Mouse (Mus musculus) midbrain, embryonic 12.5 days (tissue): Measurements from ENCODE around the gene Adam11. TPM values are rescaled to one million over a fixed set of nuclear protein-coding genes. Genes with fewer than 3 reads are reported as not detected.
A peak's percentile ranks its signal among the peaks of the same experiment; 100 is the strongest.
"Not testable (repeated sequence)": the region's sequence is repeated elsewhere in the genome, so short reads cannot be mapped to it uniquely, and the experiment has no call there.

Experiments used
- ATAC-seq: fragments of 200-750 bp; cut with Nextera tagmentation; 2 replicates; pipeline ENCODE4 v1.8.0; 2017; ENCODE audit warnings: low read depth, moderate TSS enrichment, moderate library complexity; ENCODE audit not compliant: low FRiP score
- H3K27ac ChIP-seq: fragments of 300-500 bp; sonication (generic); replicated peaks from 2 replicates; pipeline ENCODE4 v1.5.1; 2016; ENCODE audit warnings: mild to moderate bottlenecking
- H3K27me3 ChIP-seq: fragments of 300-500 bp; sonication (generic); 2 replicates; pipeline ENCODE4 v1.6.1; 2016; ENCODE audit warnings: mild to moderate bottlenecking
- H3K36me3 ChIP-seq: fragments of 300-500 bp; sonication (generic); 2 replicates; pipeline ENCODE4 v1.6.1; 2016
- H3K4me1 ChIP-seq: fragments of 300-500 bp; sonication (generic); 2 replicates; pipeline ENCODE4 v1.6.1; 2016
- H3K4me2 ChIP-seq: fragments of 300-500 bp; sonication (generic); replicated peaks from 2 replicates; pipeline ENCODE4 v1.6.1; 2016; ENCODE audit warnings: mild to moderate bottlenecking, moderate library complexity
- H3K4me3 ChIP-seq: fragments of 300-500 bp; sonication (generic); 2 replicates; pipeline ENCODE4 v1.5.1; 2016; ENCODE audit warnings: mild to moderate bottlenecking
- H3K9ac ChIP-seq: fragments of 300-500 bp; sonication (generic); replicated peaks from 2 replicates; pipeline ENCODE4 v1.6.1; 2016; ENCODE audit warnings: mild to moderate bottlenecking, moderate library complexity
- H3K9me3 ChIP-seq: fragments of 300-500 bp; sonication (generic); 2 replicates; pipeline ENCODE4 v1.6.1; 2016; ENCODE audit warnings: mild to moderate bottlenecking
- WGBS: fragments of 180-500 bp; shearing (Covaris S2); methylation state at CpG from one replicate; pipeline ENCODE4 v1.1.7; 2016; 5-methylcytosine and 5-hydroxymethylcytosine counted together
- polyA plus RNA-seq: library from polyadenylated mRNA; unstranded; fragments of >200 nt; fragmentation: Nextera tagmentation; extraction: Ambion mirVana; gene quantifications from 2 replicates; pipeline ENCODE4 v1.2.1, GENCODE M21; 2016

Gene Adam11
- 24.1 and 28.8 TPM in 2 replicates for polyA plus RNA-seq

DNA sequence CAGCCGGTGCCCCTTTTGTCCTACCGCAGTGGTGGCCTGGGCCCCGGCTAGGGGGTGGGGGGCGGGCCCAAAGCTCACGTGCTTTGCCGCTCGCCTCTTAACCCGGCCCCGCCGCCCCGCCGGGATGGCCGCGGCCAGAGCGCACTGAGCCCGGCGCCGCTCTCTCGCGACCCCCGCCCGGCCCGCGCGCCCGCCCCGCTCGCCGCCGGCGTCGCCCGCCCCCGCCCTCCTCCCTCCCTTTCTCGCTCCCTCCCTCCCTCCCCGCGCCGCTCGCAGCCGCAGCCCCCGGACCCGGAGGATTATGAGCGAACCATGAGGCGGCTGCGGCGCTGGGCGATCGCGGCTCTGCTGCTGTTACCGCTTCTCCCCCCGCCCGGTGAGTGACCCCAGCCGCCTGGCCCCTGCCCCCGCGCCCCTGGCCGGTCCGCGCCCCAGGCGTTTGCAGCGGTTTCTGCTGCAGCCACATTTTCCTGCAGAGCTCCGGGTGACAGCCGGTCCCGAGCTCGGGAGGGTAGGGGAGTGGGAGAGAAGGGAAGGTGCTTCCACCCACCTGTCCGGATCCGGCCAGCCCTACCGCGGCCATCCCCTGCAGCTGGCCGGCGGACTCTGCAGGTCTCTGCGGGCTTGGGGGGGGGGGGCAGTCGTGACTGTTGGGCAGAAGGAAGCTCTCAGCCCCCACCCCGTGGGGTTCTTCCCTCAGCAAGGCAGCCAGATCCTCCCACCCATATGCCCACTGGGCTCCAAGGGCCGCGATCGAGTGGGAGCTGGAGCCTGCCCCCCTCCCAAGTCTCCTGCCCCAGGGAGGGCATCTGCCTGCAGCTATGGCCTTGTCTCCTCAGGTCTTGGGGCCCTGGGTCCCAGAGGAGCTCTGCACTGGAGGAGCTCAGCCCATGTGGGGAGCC is at the start of gene Adam11:
Gene Adam11, plus strand, starts transcription at position 131 of the 902 bp plus-strand sequence.
- Histone ChIP-seq H3K27me3 (peaks cover 38% of the 10 kb centered on the region), H3K4me2 (peak within 1 kb of the TSS; percentile 100), H3K9me3 (no peaks in the 10 kb centered on the region), H3K4me1 (peaks cover 23% of the 10 kb centered on the region), H3K9ac (peak within 1 kb of the TSS; percentile 83), H3K27ac (peak within 1 kb of the TSS; percentile 46; the same call in 1 of the 2 replicates), H3K36me3 (no peaks in the 10 kb centered on the region), H3K4me3 (peak within 1 kb of the TSS; percentile 70)
- peak; percentile 59 for ATAC-seq
- under 1% methylated on average over 27 of the region's 76 CpGs for WGBS

DNA sequence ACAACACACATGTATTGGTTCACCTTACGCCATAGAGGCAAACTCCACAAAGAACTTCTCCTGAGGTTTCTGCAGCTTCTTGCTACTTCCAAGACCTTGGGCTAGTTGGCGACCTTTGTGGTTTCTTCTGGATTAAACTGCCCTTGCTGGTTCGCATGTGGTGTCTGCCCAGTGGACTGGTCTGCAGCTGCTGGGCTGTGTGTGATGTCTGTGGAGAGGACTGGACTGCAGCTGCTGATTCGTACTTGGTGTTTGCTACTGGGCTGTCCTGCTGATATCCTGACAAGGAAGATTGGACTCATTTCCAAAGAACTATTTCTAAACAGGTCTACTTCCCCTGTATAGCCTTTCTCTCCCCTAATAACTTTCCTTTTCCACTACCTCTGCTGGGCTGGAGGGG is 48.8 kb upstream of the Adam11 start:
- H3K36me3 ChIP-seq, result no peaks in the 10 kb centered on the region
- no peak overlapping the region for H3K27ac ChIP-seq
- no peaks in the 10 kb centered on the region for H3K9me3 ChIP-seq
- H3K4me1 ChIP-seq, result no peaks in the 10 kb centered on the region
- H3K27me3 ChIP-seq, result no peaks in the 10 kb centered on the region
- no peak for ATAC-seq
- H3K4me2 ChIP-seq, result no peak overlapping the region
- H3K9ac ChIP-seq, result no peak overlapping the region
- WGBS, result 91% methylated on average over 4 of the region's 4 CpGs
- H3K4me3 ChIP-seq, result no peak overlapping the region

DNA sequence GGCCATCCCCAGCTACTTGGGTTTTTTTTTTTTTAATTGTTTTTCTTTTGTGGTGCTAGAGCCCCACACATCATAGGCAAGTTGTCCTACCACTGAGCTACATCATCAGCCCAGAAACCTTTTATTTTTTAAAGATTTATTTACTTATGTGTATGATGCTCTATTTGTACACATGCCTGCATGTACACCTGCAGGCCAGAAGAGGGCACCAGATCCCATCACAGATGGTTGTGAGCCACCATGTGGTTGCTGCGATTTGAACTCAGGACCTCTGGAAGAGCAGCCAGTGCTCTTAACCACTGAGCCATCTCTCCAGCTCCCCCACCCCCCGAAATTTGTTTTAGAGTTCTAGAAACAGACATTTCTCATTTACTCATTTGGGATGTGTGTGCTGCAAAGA is 46.7 kb upstream of the Adam11 start:
- ATAC-seq, H3K9me3 ChIP-seq: not testable (repeated sequence)
- WGBS, result 84% methylated on average over 2 of the region's 2 CpGs

DNA sequence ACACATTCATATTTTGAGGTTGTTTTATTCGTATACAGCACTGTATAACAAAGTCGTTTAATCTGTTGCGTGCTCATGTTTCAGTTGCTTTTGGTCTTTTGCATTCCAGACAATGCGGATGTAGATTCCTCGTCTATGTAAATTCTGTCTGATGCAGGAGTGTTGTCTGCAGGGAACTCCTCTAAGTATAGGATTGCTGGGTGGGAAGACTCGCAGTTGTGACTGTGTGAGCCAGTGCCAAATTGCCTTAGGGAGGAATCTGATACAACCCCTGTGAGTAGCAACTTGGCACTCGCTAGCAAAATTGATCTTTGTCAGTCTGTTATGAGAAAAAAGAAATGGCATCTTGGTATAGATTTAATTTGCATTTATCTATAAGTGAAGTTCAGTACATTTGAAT is 45.1 kb upstream of the Adam11 start:
- Histone ChIP-seq H3K4me3 (no peak overlapping the region), H3K4me1 (no peaks in the 10 kb centered on the region), H3K9ac (no peak overlapping the region), H3K27ac (no peak overlapping the region), H3K27me3 (no peaks in the 10 kb centered on the region), H3K36me3 (no peaks in the 10 kb centered on the region), H3K4me2 (no peak overlapping the region), H3K9me3 (no peaks in the 10 kb centered on the region)
- 80% methylated on average over 7 of the region's 7 CpGs for WGBS
- ATAC-seq, result no peak

More for the DNA sequence above, 46.7 kb upstream of the Adam11 start:
- H3K9ac ChIP-seq, H3K27me3 ChIP-seq, H3K4me1 ChIP-seq, H3K4me2 ChIP-seq, H3K27ac ChIP-seq, H3K4me3 ChIP-seq, H3K36me3 ChIP-seq: not testable (repeated sequence)

DNA sequence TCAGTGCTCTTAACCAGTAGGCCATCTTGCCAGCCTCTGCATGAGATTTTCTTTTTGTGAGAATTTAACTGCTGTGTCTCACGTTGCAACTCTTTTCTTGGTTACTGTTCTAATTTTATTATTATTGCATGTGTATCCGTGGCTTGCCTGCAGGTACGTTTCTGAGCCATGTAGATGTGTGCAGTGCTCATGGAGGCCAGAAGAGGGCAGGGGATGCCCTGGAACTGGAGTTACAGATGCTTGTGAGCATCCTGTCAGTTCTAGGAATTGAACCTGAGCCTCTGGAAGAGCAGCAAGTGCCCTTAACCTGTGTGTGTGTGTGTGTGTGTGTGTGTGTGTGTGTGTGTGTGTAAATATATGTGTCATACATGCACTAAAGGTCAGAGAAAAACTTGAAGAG is 35.7 kb upstream of the Adam11 start:
- H3K27ac ChIP-seq, result no peak overlapping the region
- no peaks in the 10 kb centered on the region for H3K9me3 ChIP-seq
- no peak for ATAC-seq
- 47% methylated on average over 3 of the region's 3 CpGs for WGBS
- no peaks in the 10 kb centered on the region for H3K4me1 ChIP-seq
- H3K4me2 ChIP-seq, result no peak overlapping the region
- H3K9ac ChIP-seq, result no peak overlapping the region
- no peaks in the 10 kb centered on the region for H3K36me3 ChIP-seq
- no peak overlapping the region for H3K4me3 ChIP-seq
- H3K27me3 ChIP-seq, result no peaks in the 10 kb centered on the region

DNA sequence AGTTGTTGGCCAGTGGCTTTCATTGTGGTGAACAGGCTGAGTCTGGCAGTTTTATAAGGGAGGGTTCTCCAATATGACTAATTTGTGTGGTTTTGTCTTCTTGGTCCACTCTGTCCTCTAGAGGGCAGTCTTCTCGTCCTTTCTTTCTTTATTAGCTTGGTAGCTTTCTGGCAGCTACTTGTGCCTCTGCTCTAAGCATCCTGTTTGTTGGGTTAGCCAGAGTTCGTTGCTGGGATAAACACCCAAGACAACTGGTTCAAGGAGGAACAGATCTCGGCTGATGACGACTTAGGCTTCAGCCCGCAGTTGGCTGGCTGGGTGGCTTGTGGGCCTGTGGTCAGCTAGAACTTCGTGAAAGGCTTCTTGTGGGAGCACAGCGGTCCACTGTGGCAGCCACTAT is 32.6 kb upstream of the Adam11 start:
- Histone ChIP-seq H3K36me3 (no peaks in the 10 kb centered on the region), H3K4me1 (no peaks in the 10 kb centered on the region), H3K27ac (no peak overlapping the region), H3K27me3 (no peaks in the 10 kb centered on the region), H3K4me2 (no peak overlapping the region), H3K4me3 (no peak overlapping the region), H3K9me3 (no peaks in the 10 kb centered on the region), H3K9ac (no peak overlapping the region)
- no peak for ATAC-seq
- WGBS, result 35% methylated on average over 7 of the region's 7 CpGs

DNA sequence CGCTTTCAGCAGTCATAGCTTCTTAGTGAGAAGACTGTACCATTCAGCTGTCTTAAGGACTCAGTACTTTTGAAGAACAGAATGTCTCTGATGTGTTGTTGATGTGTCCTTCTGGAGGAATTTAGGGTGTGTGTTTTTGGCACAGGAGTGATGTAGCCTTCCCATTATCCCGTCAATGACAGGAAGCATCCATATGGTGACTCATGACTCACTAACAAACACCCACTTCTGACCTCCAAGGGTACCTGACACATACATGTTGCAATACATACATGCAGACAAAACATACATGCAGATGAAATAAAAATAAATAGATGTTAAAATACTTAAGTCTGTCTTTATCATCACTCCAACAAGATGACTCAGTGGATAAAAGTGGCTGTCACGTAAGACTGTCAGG is 31.4 kb upstream of the Adam11 start:
- H3K4me2 ChIP-seq, result no peak overlapping the region
- H3K4me3 ChIP-seq, result no peak overlapping the region
- H3K36me3 ChIP-seq, result no peaks in the 10 kb centered on the region
- ATAC-seq, result no peak
- no peak overlapping the region for H3K27ac ChIP-seq
- no peaks in the 10 kb centered on the region for H3K4me1 ChIP-seq
- H3K9ac ChIP-seq, result no peak overlapping the region
- H3K9me3 ChIP-seq, result no peaks in the 10 kb centered on the region
- WGBS, result 88% methylated on average over 3 of the region's 3 CpGs
- H3K27me3 ChIP-seq, result no peaks in the 10 kb centered on the region

DNA sequence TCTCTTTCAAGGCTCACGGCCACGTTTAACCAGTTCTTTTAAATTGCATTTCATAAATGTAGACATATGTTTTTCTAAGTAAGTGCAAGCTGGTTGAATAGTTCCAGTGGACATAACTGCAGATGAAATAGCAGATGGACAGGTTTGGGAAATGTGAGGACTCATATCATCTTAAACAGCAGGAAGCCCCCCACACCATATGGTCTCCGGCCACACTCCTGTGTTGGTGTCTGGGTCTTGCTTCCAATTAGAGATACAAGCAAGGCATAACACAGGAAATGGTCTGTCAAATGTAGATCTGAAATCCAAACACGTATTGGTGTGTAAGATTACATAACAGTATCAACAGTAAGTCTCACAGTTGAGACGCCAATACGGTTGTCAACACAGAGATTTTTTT is 29.9 kb upstream of the Adam11 start:
- H3K4me1 ChIP-seq, result no peaks in the 10 kb centered on the region
- no peak for ATAC-seq
- WGBS, result 86% methylated on average over 6 of the region's 6 CpGs

DNA sequence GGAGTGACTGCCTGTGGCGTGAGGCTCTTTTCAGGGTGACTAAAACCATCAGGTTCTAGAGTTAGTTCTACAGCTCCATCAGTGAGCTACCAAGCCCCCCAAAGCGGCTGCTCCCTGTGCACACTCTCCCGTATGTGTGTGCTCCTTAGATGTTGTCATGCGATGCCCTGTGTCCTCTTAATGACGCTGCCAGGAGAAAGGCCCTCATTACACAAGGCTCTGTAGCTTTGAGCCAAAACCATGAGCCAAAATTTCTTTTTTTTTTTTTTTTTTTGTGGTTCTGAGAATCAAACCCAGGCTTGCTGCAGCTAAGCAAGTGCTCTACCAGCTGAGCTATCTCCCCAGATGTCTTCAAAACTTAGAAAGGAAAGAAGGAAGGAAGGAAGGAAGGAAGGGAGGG is 28.1 kb upstream of the Adam11 start:
- Histone ChIP-seq H3K27me3 (peaks cover 7% of the 10 kb centered on the region), H3K9me3 (no peaks in the 10 kb centered on the region), H3K9ac (no peak overlapping the region), H3K36me3 (no peaks in the 10 kb centered on the region), H3K4me3 (no peak overlapping the region), H3K4me2 (no peak overlapping the region), H3K4me1 (no peaks in the 10 kb centered on the region), H3K27ac (no peak overlapping the region)
- ATAC-seq, result no peak
- WGBS, result 83% methylated on average over 5 of the region's 5 CpGs

More for the DNA sequence above, 29.9 kb upstream of the Adam11 start:
- no peak overlapping the region for H3K4me3 ChIP-seq
- no peaks in the 10 kb centered on the region for H3K27me3 ChIP-seq
- no peak overlapping the region for H3K27ac ChIP-seq
- no peaks in the 10 kb centered on the region for H3K9me3 ChIP-seq
- H3K4me2 ChIP-seq, result no peak overlapping the region
- H3K9ac ChIP-seq, result no peak overlapping the region
- H3K36me3 ChIP-seq, result no peaks in the 10 kb centered on the region

DNA sequence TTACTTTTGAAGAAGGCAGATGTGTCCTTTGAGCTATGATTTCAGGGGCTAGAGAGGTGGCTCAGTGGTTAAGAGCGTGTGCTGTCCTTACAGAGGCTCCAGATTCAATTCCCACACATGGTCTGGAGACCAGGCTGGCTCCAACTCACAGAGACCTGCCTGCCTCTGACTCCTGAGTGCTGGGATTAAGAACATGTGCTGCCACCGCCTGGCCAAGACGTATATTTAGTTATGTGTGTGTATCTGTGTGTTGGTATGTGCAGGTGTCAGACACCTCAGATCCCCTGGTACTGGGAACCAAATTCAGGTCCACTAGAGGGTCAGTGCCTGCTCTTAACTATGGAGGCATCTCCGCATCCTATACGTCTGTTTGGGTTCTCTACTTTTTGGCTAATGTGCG is 26.3 kb upstream of the Adam11 start:
- Histone ChIP-seq H3K36me3 (no peaks in the 10 kb centered on the region), H3K27me3 (peaks cover 21% of the 10 kb centered on the region)
- WGBS, result 93% methylated on average over 6 of the region's 6 CpGs

DNA sequence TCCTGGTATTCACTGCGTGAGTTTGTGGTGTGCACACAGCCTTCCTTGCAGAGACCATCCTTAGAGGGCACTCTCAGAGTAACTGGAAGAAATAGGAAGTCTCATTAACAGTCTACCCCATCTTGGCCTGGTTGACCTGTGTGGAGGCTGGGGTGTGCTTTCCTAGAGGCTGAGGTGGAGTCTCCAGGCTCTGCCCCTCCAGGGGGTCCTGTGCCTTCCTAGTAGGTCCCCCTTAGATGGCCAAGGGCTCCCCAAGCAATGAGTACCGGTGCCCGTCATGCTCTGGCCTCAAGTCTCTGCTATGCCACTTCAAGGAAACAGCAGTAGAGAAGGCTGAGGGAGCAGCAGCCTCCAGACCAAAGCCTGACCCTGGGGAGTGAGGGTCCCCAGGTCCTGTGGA is 23.2 kb upstream of the Adam11 start:
- Histone ChIP-seq H3K9ac (no peak overlapping the region), H3K27me3 (peaks cover 33% of the 10 kb centered on the region)

More for the DNA sequence above, 26.3 kb upstream of the Adam11 start:
- H3K9ac ChIP-seq, result no peak overlapping the region
- no peak overlapping the region for H3K4me2 ChIP-seq
- H3K4me1 ChIP-seq, result peaks cover 6% of the 10 kb centered on the region
- no peak overlapping the region for H3K27ac ChIP-seq
- no peaks in the 10 kb centered on the region for H3K9me3 ChIP-seq
- no peak overlapping the region for H3K4me3 ChIP-seq
- ATAC-seq, result no peak

DNA sequence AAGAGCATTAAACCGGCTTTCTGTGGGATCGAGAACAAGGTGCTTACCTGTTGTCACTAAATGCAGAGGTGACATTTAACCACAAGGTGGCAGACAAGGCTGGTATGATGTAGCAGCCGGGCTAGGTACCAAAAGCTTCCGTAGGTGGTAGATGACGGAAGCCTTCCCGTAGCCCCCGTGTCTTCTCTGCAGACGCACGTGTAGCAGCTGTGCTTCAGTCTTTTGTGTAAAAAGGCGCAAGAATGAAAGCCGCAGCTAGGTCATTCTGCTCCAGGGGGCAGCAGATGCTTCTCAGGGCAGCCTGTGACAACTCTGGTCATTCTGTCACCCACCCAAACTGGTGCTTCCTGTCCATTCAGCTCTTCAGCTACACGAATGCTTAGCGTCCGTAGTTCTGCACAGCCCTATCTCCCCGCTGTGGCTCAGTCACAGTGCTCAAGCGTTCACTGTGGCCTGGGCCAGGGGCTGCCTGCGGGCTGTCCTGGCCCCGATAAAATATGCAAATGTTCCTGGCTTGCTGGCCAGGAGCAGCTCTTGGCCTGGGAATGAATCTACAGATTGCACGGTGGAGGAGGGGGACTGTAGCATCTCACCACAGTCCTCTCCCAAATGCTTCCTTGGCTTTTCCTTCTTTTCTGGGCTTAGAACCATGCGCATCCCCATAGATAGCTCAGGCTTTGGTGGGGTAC is 21.8 kb upstream of the Adam11 start:
- peak; percentile 49; the same call in 1 of the 2 replicates for ATAC-seq
- no peaks in the 10 kb centered on the region for H3K36me3 ChIP-seq
- 5% methylated on average over 20 of the region's 20 CpGs for WGBS
- H3K9me3 ChIP-seq, result no peaks in the 10 kb centered on the region
- peaks cover 18% of the 10 kb centered on the region for H3K4me1 ChIP-seq
- H3K4me2 ChIP-seq, result peak overlapping the region; percentile 68
- H3K27me3 ChIP-seq, result peaks cover 33% of the 10 kb centered on the region
- peak overlapping the region; percentile 48 for H3K9ac ChIP-seq
- H3K4me3 ChIP-seq, result peak overlapping the region; percentile 39
- peak overlapping the region; percentile 62 for H3K27ac ChIP-seq

More for the DNA sequence above, 23.2 kb upstream of the Adam11 start:
- WGBS, result 87% methylated on average over 3 of the region's 3 CpGs
- Histone ChIP-seq H3K4me2 (no peak overlapping the region), H3K9me3 (no peaks in the 10 kb centered on the region), H3K27ac (no peak overlapping the region), H3K4me1 (peaks cover 18% of the 10 kb centered on the region), H3K4me3 (no peak overlapping the region), H3K36me3 (no peaks in the 10 kb centered on the region)
- no peak for ATAC-seq
